Mouse (Mus musculus) limb, embryonic 14.5 days (tissue): ENCODE measurements around the gene Tex22. TPM values are rescaled to one million over a fixed set of nuclear protein-coding genes. Genes with fewer than 3 reads are reported as not detected.

Source experiments
- ATAC-seq: fragments of 200-750 bp; cut with Nextera tagmentation; 2 replicates; pipeline ENCODE4 v1.8.0; 2017; ENCODE audit warnings: low read depth, moderate number of reproducible peaks, moderate TSS enrichment; ENCODE audit not compliant: low FRiP score
- DNase-seq: peaks from one replicate; pipeline ENCODE4 v3.0.0-alpha.2; 2015; ENCODE audit warnings: low spot score
- H3K27ac ChIP-seq: fragments of 300-500 bp; sonication (generic); replicated peaks from 2 replicates; pipeline ENCODE4 v1.5.1; 2014; ENCODE audit warnings: low read depth, mild to moderate bottlenecking, low read length, moderate library complexity, mixed read lengths
- H3K27me3 ChIP-seq: fragments of 300-500 bp; sonication (generic); 2 replicates; pipeline ENCODE4 v1.6.1; 2014; ENCODE audit warnings: low read length, mixed read lengths; ENCODE audit not compliant: control insufficient read depth, insufficient read depth
- H3K36me3 ChIP-seq: fragments of 300-500 bp; sonication (generic); 2 replicates; pipeline ENCODE4 v1.6.1; 2014; ENCODE audit warnings: mild to moderate bottlenecking, low read length, moderate library complexity, mixed read lengths; ENCODE audit not compliant: control insufficient read depth, insufficient read depth
- H3K4me1 ChIP-seq: fragments of 300-500 bp; sonication (generic); 2 replicates; pipeline ENCODE4 v1.6.1; 2014; ENCODE audit warnings: antibody characterized with exemption, low read length, mixed read lengths; ENCODE audit not compliant: control insufficient read depth, insufficient read depth
- H3K4me2 ChIP-seq: fragments of 300-500 bp; sonication (generic); replicated peaks from 2 replicates; pipeline ENCODE4 v1.6.1; 2014; ENCODE audit warnings: low read depth, mild to moderate bottlenecking, low read length, moderate library complexity; ENCODE audit not compliant: severe bottlenecking
- H3K4me3 ChIP-seq: fragments of 300-500 bp; sonication (generic); replicated peaks from 2 replicates; pipeline ENCODE4 v1.5.1; 2014; ENCODE audit warnings: low read length
- H3K9ac ChIP-seq: fragments of 300-500 bp; sonication (generic); 2 replicates; pipeline ENCODE4 v1.6.1; 2014; ENCODE audit warnings: mild to moderate bottlenecking, low read depth, low read length, moderate library complexity; ENCODE audit not compliant: severe bottlenecking
- H3K9me3 ChIP-seq: fragments of 300-500 bp; sonication (generic); 2 replicates; pipeline ENCODE4 v1.6.1; 2016; ENCODE audit warnings: low read length; ENCODE audit not compliant: control insufficient read depth
- POLR2A ChIP-seq: fragments of 200-500 bp; IDR thresholded peaks from 2 replicates; pipeline ENCODE4 v1.8.0; 2012; ENCODE audit warnings: inconsistent platforms, mild to moderate bottlenecking, moderate library complexity, borderline replicate concordance; ENCODE audit not compliant: insufficient read depth, insufficient read length; ENCODE audit errors: extremely low read depth
- WGBS: fragments of 180-500 bp; shearing (Covaris S2); extraction: QIAGEN DNeasy Blood & Tissue Kit; methylation state at CpG from one replicate; pipeline ENCODE4 v1.1.7; 2014; 5-methylcytosine and 5-hydroxymethylcytosine counted together
- polyA plus RNA-seq, 2 experiments: library from polyadenylated mRNA; depleted of rRNA in 1 of 2; stranded (reverse) in 1 of 2; unstranded in 1 of 2; fragments of >200 nt; fragmentation: Nextera tagmentation in 1 of 2; extraction: Ambion mirVana in 1 of 2; gene quantifications; 2 replicates each; pipeline versions ENCODE4 v1.2.1 to v1.2.3; 2012 to 2014

Gene Tex22
- polyA plus RNA-seq, 2 experiments, result 0.13 TPM; not detected in 1

- Histone ChIP-seq H3K4me2 (no peak overlapping the region), H3K4me1 (peaks cover 13% of the 10 kb centered on the region; the same call in 1 of the 2 replicates), H3K9me3 (no peaks in the 10 kb centered on the region), H3K9ac (0 out of 2 replicates have a peak overlapping the region, but pooled peaks have one; percentile 4), H3K27ac (no peak overlapping the region), H3K27me3 (no peaks in the 10 kb centered on the region), H3K4me3 (no peak overlapping the region), H3K36me3 (peaks cover 54% of the 10 kb centered on the region)
- no peak for TF ChIP-seq POLR2A
- WGBS, result 90% methylated on average over 5 of the region's 5 CpGs
- DNase-seq (no peak), ATAC-seq (no peak)
Observed at GRCm38 (mm10) chr12:113048103-113048502, 26.2 kb upstream of the Tex22 start.

DNA sequence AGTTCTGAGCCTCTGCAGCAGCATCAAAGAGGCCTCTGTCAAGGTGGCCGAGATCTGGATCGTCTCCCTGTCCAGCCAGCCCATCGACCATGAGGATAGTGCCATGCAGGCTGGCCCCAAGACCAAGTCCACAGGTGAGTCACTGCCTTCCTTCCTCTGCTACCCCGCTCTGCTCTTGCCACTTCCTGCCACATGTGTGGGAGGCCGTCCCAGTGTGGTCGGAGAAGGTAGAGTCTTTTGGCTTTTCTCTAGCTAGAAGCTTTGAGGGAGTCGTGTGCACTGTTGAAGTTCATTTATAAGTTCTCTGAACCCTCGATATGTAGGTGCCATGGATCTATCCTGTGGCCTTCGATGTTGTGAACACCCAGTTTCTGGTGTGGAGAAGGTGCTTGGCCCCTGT lies 24.5 kb upstream of the Tex22 start:
- no peak for DNase-seq
- no peaks in the 10 kb centered on the region for H3K9me3 ChIP-seq
- H3K36me3 ChIP-seq, result peaks cover 67% of the 10 kb centered on the region
- no peak overlapping the region for H3K4me2 ChIP-seq
- no peak for ATAC-seq
- H3K4me3 ChIP-seq, result no peak overlapping the region
- no peak for TF ChIP-seq POLR2A
- no peak overlapping the region for H3K27ac ChIP-seq
- no peak overlapping the region for H3K9ac ChIP-seq
- H3K27me3 ChIP-seq, result no peaks in the 10 kb centered on the region
- WGBS, result 87% methylated on average over 9 of the region's 9 CpGs
- peaks cover 13% of the 10 kb centered on the region; the same call in 1 of the 2 replicates for H3K4me1 ChIP-seq

DNA sequence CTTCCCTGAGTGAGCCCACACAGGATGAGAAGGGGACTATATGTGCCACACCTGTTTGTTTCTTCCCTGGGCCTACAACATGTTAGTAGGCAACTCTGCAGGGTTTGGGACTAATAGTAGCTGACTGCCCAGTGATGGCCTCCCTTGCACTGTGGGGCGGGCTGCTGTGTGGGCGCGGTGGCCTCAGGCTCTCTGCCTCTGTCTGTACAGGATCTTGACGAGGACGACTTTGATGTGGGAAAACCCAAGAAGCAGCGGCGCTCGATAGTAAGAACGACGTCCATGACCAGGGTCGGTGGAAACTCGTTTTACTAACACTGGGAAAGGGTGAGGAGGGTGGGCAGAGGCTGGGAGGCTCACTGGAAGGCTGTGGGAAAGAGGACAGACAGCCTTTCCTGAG lies 23.6 kb upstream of the Tex22 start:
- peaks cover 71% of the 10 kb centered on the region for H3K36me3 ChIP-seq
- peaks cover 13% of the 10 kb centered on the region; the same call in 1 of the 2 replicates for H3K4me1 ChIP-seq
- no peaks in the 10 kb centered on the region for H3K9me3 ChIP-seq
- H3K4me2 ChIP-seq, result no peak overlapping the region
- H3K27me3 ChIP-seq, result no peaks in the 10 kb centered on the region
- WGBS, result 66% methylated on average over 12 of the region's 12 CpGs
- H3K4me3 ChIP-seq, result no peak overlapping the region
- ATAC-seq (no peak), DNase-seq (no peak)
- TF ChIP-seq POLR2A, result no peak
- no peak overlapping the region for H3K27ac ChIP-seq
- H3K9ac ChIP-seq, result no peak overlapping the region

GRCm38 (mm10) chr12:113051628-113052403 lies 22.5 kb upstream of the Tex22 start:
- Histone ChIP-seq H3K9me3 (no peaks in the 10 kb centered on the region), H3K27me3 (no peaks in the 10 kb centered on the region), H3K4me3 (no peak overlapping the region), H3K4me2 (no peak overlapping the region), H3K4me1 (peaks cover 13% of the 10 kb centered on the region; the same call in 1 of the 2 replicates), H3K36me3 (peaks cover 73% of the 10 kb centered on the region), H3K27ac (peak overlapping the region; percentile 73), H3K9ac (0 out of 2 replicates have a peak overlapping the region, but pooled peaks have one; percentile 2)
- peak; percentile 45; the same call in 1 of the 2 replicates for ATAC-seq
- WGBS, result 28% methylated on average over 9 of the region's 9 CpGs
- no peak for TF ChIP-seq POLR2A
- peak; percentile 16 for DNase-seq

- Histone ChIP-seq H3K4me2 (no peak overlapping the region), H3K9ac (no peak overlapping the region), H3K4me3 (no peak overlapping the region), H3K36me3 (peaks cover 80% of the 10 kb centered on the region), H3K27me3 (no peaks in the 10 kb centered on the region), H3K9me3 (no peaks in the 10 kb centered on the region), H3K4me1 (peaks cover 10% of the 10 kb centered on the region; the same call in 1 of the 2 replicates), H3K27ac (no peak overlapping the region)
- TF ChIP-seq POLR2A, result no peak
- WGBS, result 90% methylated on average over 8 of the region's 8 CpGs
- no peak for DNase-seq
- ATAC-seq, result no peak
Observed at GRCm38 (mm10) chr12:113056089-113056488, 18.2 kb upstream of the Tex22 start.
